Mouse (Mus musculus) kidney, adult 2 months (tissue): ENCODE results near the gene Ncoa1.

Experiments used
- CTCF ChIP-seq: fragments of 200-500 bp; conservative IDR thresholded peaks from 2 replicates; pipeline ENCODE4 v1.5.1; 2011; ENCODE audit warnings: low read depth, mild to moderate bottlenecking, control low read depth, low read length, moderate library complexity, mixed read lengths; ENCODE audit not compliant: insufficient read depth, insufficient read length
- POLR2A ChIP-seq: fragments of 200-500 bp; IDR thresholded peaks from one replicate; pipeline ENCODE4 v1.6.1; 2011; ENCODE audit warnings: low read depth, low read length, control low read depth

- TF ChIP-seq CTCF (no peak), POLR2A (no peak)
These were observed 209.2 kb downstream of the Ncoa1 start for GRCm38 (mm10) chr12:4267765-4268164.
